Mouse (Mus musculus) ES-Bruce4 (cell line): ENCODE results near the gene Specc1l. TPM values are rescaled to one million over a fixed set of nuclear protein-coding genes. Genes with fewer than 3 reads are reported as not detected.
"Not testable (repeated sequence)": the region's sequence is repeated elsewhere in the genome, so short reads cannot be mapped to it uniquely, and the experiment has no call there.

Experiments used
- H3K27ac ChIP-seq: 2 replicates; pipeline ENCODE4 v1.5.1; 2012; ENCODE audit warnings: low read length, inconsistent platforms; ENCODE audit not compliant: insufficient read depth
- H3K27me3 ChIP-seq: 2 replicates; pipeline ENCODE4 v1.6.1; 2012; ENCODE audit warnings: mild to moderate bottlenecking, low read length, inconsistent platforms; ENCODE audit not compliant: control insufficient read depth, poor library complexity, insufficient read depth, severe bottlenecking
- H3K36me3 ChIP-seq: 2 replicates; pipeline ENCODE4 v1.6.1; 2012; ENCODE audit warnings: inconsistent platforms, mild to moderate bottlenecking, low read length, moderate library complexity; ENCODE audit not compliant: control insufficient read depth, poor library complexity, insufficient read depth, severe bottlenecking
- H3K4me1 ChIP-seq: one replicate; pipeline ENCODE4 v1.8.1; 2011; ENCODE audit warnings: low read length; ENCODE audit not compliant: control insufficient read depth, insufficient read depth
- H3K4me3 ChIP-seq: 2 replicates; pipeline ENCODE4 v1.5.1; 2011; ENCODE audit warnings: low read depth, mild to moderate bottlenecking, low read length
- H3K9ac ChIP-seq: 2 replicates; pipeline ENCODE4 v1.6.1; 2012; ENCODE audit warnings: low read depth, mild to moderate bottlenecking, inconsistent platforms; ENCODE audit not compliant: poor library complexity, severe bottlenecking
- H3K9me3 ChIP-seq: replicated peaks from 2 replicates; pipeline ENCODE4 v1.6.1; 2012; ENCODE audit warnings: mild to moderate bottlenecking, low read length, inconsistent platforms; ENCODE audit not compliant: control insufficient read depth, poor library complexity, insufficient read depth, severe bottlenecking
- CTCF ChIP-seq: IDR thresholded peaks from one replicate; pipeline ENCODE4 v1.8.1; 2011; ENCODE audit warnings: low read depth, low read length
- EP300 ChIP-seq: IDR thresholded peaks from 2 replicates; pipeline ENCODE4 v1.6.1; 2011; ENCODE audit warnings: low read depth, low read length; ENCODE audit not compliant: insufficient read depth
- POLR2A ChIP-seq: IDR thresholded peaks from one replicate; pipeline ENCODE4 v1.8.1; 2011; ENCODE audit warnings: low read length; ENCODE audit not compliant: insufficient read depth
- polyA plus RNA-seq: library from polyadenylated mRNA; stranded (reverse); fragments of >200 nt; gene quantifications from 2 replicates; pipeline ENCODE4 v1.2.4, GENCODE M21; 2011; ENCODE audit warnings: low read depth; ENCODE audit not compliant: missing spikeins, insufficient read depth, insufficient read length

Gene Specc1l
- polyA plus RNA-seq, 1 experiment, result 41.5 TPM

DNA sequence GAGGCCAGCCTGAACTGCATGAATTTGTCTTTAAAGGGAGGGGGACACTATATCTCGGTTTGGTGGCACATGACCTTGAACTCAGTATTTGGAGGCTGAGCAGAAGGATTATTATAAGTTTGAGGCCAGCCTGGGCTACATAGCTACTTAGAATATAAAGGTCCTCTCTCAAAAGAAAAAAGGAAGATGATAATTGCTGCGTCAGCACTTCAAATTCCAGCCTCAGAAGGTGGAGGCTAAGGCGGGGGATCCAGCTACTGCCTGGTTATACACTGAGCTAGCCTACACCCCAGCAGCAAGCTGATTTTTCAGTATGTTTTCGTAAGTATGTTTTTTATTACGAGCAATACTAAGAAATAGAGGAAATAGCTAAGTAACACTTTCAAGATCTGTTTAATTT is 78.8 kb downstream of the Specc1l start:
- no peak overlapping the region for H3K4me3 ChIP-seq

DNA sequence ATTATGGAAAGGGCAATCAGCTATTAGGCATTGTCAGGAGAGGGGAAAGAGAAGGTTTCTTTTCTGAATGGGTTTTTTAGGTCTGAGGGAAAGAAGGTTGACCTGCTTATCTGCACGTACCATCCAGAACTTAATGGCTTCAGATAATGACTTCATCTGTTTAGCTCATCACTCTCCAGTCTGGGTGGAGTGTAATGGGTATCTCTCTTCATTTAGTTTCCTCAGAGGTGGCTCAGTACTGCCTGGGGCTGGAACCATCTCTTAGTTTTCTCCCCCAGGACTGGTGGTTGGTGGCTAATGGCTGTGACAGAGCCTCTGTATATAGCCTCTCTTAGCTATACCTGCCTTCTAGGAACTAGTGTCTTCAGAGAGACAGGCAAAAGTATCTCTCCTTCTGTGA is 79.5 kb downstream of the Specc1l start:
- no peak overlapping the region for H3K27ac ChIP-seq
- H3K27me3 ChIP-seq, result no peaks in the 10 kb centered on the region
- H3K4me3 ChIP-seq, result no peak overlapping the region
- TF ChIP-seq CTCF, result no peak
- TF ChIP-seq POLR2A, result no peak
- TF ChIP-seq EP300, result no peak
- H3K9ac ChIP-seq, result no peak overlapping the region
- no peaks in the 10 kb centered on the region for H3K9me3 ChIP-seq
- H3K36me3 ChIP-seq, result no peaks in the 10 kb centered on the region
- H3K4me1 ChIP-seq, result no peaks in the 10 kb centered on the region

More for the DNA sequence above, 78.8 kb downstream of the Specc1l start:
- H3K27ac ChIP-seq, result no peak overlapping the region
- H3K9me3 ChIP-seq, result no peaks in the 10 kb centered on the region
- H3K27me3 ChIP-seq, result no peaks in the 10 kb centered on the region
- TF ChIP-seq POLR2A (no peak), CTCF (no peak)
- no peaks in the 10 kb centered on the region for H3K4me1 ChIP-seq
- H3K36me3 ChIP-seq, result no peaks in the 10 kb centered on the region
- no peak overlapping the region for H3K9ac ChIP-seq

DNA sequence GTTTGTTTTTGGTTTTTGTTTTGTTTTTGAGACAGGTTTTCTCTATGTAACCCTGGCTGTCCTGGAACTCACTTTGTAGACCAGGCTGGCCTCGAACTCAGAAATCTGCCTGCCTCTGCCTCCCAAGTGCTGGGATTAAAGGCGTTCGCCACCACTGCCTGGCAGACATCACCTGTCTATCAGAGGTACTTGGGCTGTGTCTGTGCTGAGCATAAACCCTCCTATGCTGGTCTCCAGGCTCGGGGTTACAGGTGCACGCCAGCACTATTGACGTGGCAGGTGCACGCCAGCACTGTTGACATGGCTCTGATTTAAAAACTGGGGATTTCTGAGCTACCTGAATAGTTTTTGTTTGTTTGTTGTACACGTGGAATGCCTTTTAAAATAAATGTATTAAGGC is 80.3 kb downstream of the Specc1l start:
- not testable (repeated sequence) for H3K9ac ChIP-seq, H3K4me1 ChIP-seq, H3K27ac ChIP-seq, H3K27me3 ChIP-seq, H3K4me3 ChIP-seq, H3K36me3 ChIP-seq, H3K9me3 ChIP-seq

GRCm38 (mm10) chr10:75293288-75293687 is 81.4 kb downstream of the Specc1l start:
- no peaks in the 10 kb centered on the region for H3K36me3 ChIP-seq
- no peaks in the 10 kb centered on the region for H3K4me1 ChIP-seq
- TF ChIP-seq EP300, result no peak
- no peak for TF ChIP-seq CTCF
- no peak for TF ChIP-seq POLR2A
- H3K9me3 ChIP-seq, result no peaks in the 10 kb centered on the region
- H3K9ac ChIP-seq, result no peak overlapping the region
- H3K27ac ChIP-seq, result no peak overlapping the region
- no peak overlapping the region for H3K4me3 ChIP-seq
- H3K27me3 ChIP-seq, result no peaks in the 10 kb centered on the region

GRCm38 (mm10) chr10:75294362-75294761 is 82.5 kb downstream of the Specc1l start:
- TF ChIP-seq EP300, result no peak
- no peak for TF ChIP-seq POLR2A
- TF ChIP-seq CTCF, result no peak
- H3K36me3 ChIP-seq, result no peaks in the 10 kb centered on the region
- no peak overlapping the region for H3K9ac ChIP-seq
- no peaks in the 10 kb centered on the region for H3K27me3 ChIP-seq
- H3K9me3 ChIP-seq, result no peaks in the 10 kb centered on the region
- no peak overlapping the region for H3K27ac ChIP-seq
- H3K4me1 ChIP-seq, result no peaks in the 10 kb centered on the region
- no peak overlapping the region for H3K4me3 ChIP-seq

DNA sequence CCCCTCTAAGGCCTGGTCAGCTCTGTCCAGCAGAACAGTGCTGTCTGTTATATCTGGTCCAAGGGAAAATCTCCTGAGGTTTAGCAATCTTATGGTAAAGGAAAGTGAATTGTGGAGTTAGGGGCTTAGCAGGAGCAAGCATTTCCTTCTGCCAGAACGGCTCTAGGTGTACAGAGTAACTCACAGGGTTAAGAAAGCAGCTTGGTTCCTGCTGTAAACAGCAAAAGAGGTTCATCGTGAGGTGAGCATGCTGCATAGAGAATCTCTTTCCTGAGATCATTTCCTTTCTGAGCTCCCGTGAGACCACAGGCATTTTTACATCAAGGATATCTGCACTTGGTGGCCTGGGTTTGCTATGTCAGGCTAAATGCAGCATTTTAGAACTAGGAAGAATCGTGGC is 83.1 kb downstream of the Specc1l start:
- TF ChIP-seq POLR2A, result no peak
- no peak for TF ChIP-seq CTCF
- no peak for TF ChIP-seq EP300
- Histone ChIP-seq H3K9me3 (no peaks in the 10 kb centered on the region), H3K4me1 (no peaks in the 10 kb centered on the region), H3K27me3 (no peaks in the 10 kb centered on the region), H3K4me3 (no peak overlapping the region), H3K27ac (no peak overlapping the region), H3K36me3 (no peaks in the 10 kb centered on the region), H3K9ac (no peak overlapping the region)
